In genomic region chr12:72432209-72432608, GRCm38 (mm10) we compare ENCODE assay signal across 18 mouse cellular contexts. TPM values are rescaled to one million over a fixed set of nuclear protein-coding genes. Genes with fewer than 3 reads are reported as not detected.
DNase-seq lines count a peak whose midpoint lies in the region; ATAC-seq and TF ChIP-seq lines count a peak whose summit lies in the region.
"Had no signal": no experiment of that assay in that cellular context is flagged by ENCODE, and none has a peak within 500 bp of the region (broad histone marks: within the 10 kb centered on the region; RNA-seq: fewer than 3 reads in every experiment).

No protein-coding gene starts in this region.

- H3K9ac ChIP-seq in hindbrain, postnatal 0 days (replicated peaks; ENCODE audit: low read length), result no peak overlapping the region
- H3K9ac ChIP-seq in lung, postnatal 0 days (replicated peaks; ENCODE audit: low read depth), result no peak overlapping the region
- H3K9ac ChIP-seq: forebrain, embryonic 13.5 days; heart, embryonic 15.5 days; hindbrain, embryonic 14.5 days; lung, embryonic 15.5 days had no signal

- ATAC-seq in hindbrain, postnatal 0 days, result no peak
- no peak for ATAC-seq in lung, postnatal 0 days
- ATAC-seq: forebrain, embryonic 13.5 days had no signal

- 73% methylated on average over 4 of the region's 4 CpGs for WGBS in hindbrain, postnatal 0 days
- 91% methylated on average over 4 of the region's 4 CpGs for WGBS in hindbrain, embryonic 10.5 days
- WGBS in lung, postnatal 0 days, result 67% methylated on average over 4 of the region's 4 CpGs

- H3K4me2 ChIP-seq in hindbrain, postnatal 0 days (ENCODE audit: low read depth, low read length), result no peak overlapping the region
- H3K4me2 ChIP-seq in lung, postnatal 0 days (replicated peaks; ENCODE audit: low read depth, low read length), result no peak overlapping the region
- H3K4me2 ChIP-seq: forebrain, embryonic 13.5 days; heart, embryonic 15.5 days; hindbrain, embryonic 14.5 days; lung, embryonic 15.5 days had no signal

- H3K27ac ChIP-seq in hindbrain, postnatal 0 days, result no peak overlapping the region
- no peak overlapping the region for H3K27ac ChIP-seq in hindbrain, embryonic 10.5 days
- H3K27ac ChIP-seq in lung, postnatal 0 days (ENCODE audit: low read length), result no peak overlapping the region
- H3K27ac ChIP-seq: forebrain, embryonic 13.5 days; hindbrain, embryonic 14.5 days had no signal

- H3K4me3 ChIP-seq in hindbrain, postnatal 0 days (ENCODE audit: low read length), result no peak overlapping the region
- no peak overlapping the region for H3K4me3 ChIP-seq in hindbrain, embryonic 10.5 days
- no peak overlapping the region for H3K4me3 ChIP-seq in lung, postnatal 0 days (ENCODE audit: low read depth, low read length)
- H3K4me3 ChIP-seq: forebrain, embryonic 13.5 days; heart, embryonic 15.5 days; lung, embryonic 15.5 days; megakaryocyte, embryonic 14.5 days had no signal

- no peak for TF ChIP-seq EP300 in lung, postnatal 0 days (IDR thresholded peaks at IDR 0.05)

- H3K9me3 ChIP-seq in hindbrain, postnatal 0 days (ENCODE audit: low read length), result no peaks in the 10 kb centered on the region
- no peaks in the 10 kb centered on the region for H3K9me3 ChIP-seq in hindbrain, embryonic 10.5 days
- no peaks in the 10 kb centered on the region for H3K9me3 ChIP-seq in lung, postnatal 0 days (ENCODE audit: low read length)
- H3K9me3 ChIP-seq: forebrain, embryonic 13.5 days; heart, embryonic 15.5 days; lung, embryonic 15.5 days; megakaryocyte, embryonic 14.5 days had no signal

- peak; percentile 59 for TF ChIP-seq CTCF in hindbrain, postnatal 0 days (IDR thresholded peaks at IDR 0.05; ENCODE audit: low read depth)
- TF ChIP-seq CTCF in lung, postnatal 0 days (IDR thresholded peaks at IDR 0.05), result peak; percentile 41

- no peaks in the 10 kb centered on the region for H3K36me3 ChIP-seq in hindbrain, postnatal 0 days (ENCODE audit: insufficient read depth, low read length)
- H3K36me3 ChIP-seq in hindbrain, embryonic 10.5 days, result no peaks in the 10 kb centered on the region
- H3K36me3 ChIP-seq in lung, postnatal 0 days (ENCODE audit: insufficient read depth, low read length), result no peaks in the 10 kb centered on the region
- H3K36me3 ChIP-seq: heart, embryonic 15.5 days; lung, embryonic 15.5 days had no signal

- no peaks in the 10 kb centered on the region for H3K27me3 ChIP-seq in hindbrain, postnatal 0 days (ENCODE audit: insufficient read depth, low read length)
- H3K27me3 ChIP-seq in hindbrain, embryonic 10.5 days (ENCODE audit: insufficient read depth, poor library complexity, severe bottlenecking), result no peaks in the 10 kb centered on the region
- no peaks in the 10 kb centered on the region for H3K27me3 ChIP-seq in lung, postnatal 0 days (replicated peaks; ENCODE audit: insufficient read depth, low read length)
- H3K27me3 ChIP-seq: heart, embryonic 15.5 days; lung, embryonic 15.5 days had no signal

- 0 out of 2 replicates have a peak, but pooled peaks cover 3% of the 10 kb centered on the region for H3K4me1 ChIP-seq in hindbrain, postnatal 0 days (ENCODE audit: insufficient read depth, low read length)
- no peaks in the 10 kb centered on the region; the same call in 1 of the 2 replicates for H3K4me1 ChIP-seq in hindbrain, embryonic 10.5 days (replicated peaks)
- no peaks in the 10 kb centered on the region for H3K4me1 ChIP-seq in lung, postnatal 0 days (ENCODE audit: insufficient read depth, low read depth, low read length)
- H3K4me1 ChIP-seq: heart, embryonic 15.5 days; megakaryocyte, embryonic 14.5 days had no signal

- DNase-seq in adrenal gland, postnatal 14 days, result peak; percentile 9
- DNase-seq in adrenal gland, postnatal 25 days, result no peak
- DNase-seq in hindbrain, postnatal 0 days (ENCODE audit: low spot score), result peak; percentile 59
- no peak for DNase-seq in hindbrain, embryonic 10.5 days (ENCODE audit: low spot score)
- no peak for DNase-seq in lung, postnatal 0 days (ENCODE audit: low spot score)
- DNase-seq in lung, postnatal 25 days (ENCODE audit: low spot score), result no peak
- peak; percentile 27 for DNase-seq in retina, postnatal 1 day
- no peak for DNase-seq in right cerebral cortex, postnatal 4 days
- DNase-seq: adrenal gland, adult 8-10 months; embryo, embryonic 11 days; kidney, adult 18-20 months had no signal

RNA-seq across cellular contexts. Expression of gene Lrrc9, which starts 9.5 kb away (rescaled TPM):
- 2.9 and 4.4 TPM in 2 replicates for total RNA-seq in adrenal gland, postnatal 14 days (2021)
- 9.6 and 10.2 TPM in 2 replicates for total RNA-seq in adrenal gland, postnatal 25 days (2021)
- total RNA-seq in hindbrain, postnatal 0 days (2014; rRNA removed), result 3.1 and 3.7 TPM in 2 replicates
- 2.9 and 3.8 TPM in 2 replicates for polyA plus RNA-seq in hindbrain, postnatal 0 days (2015; fragmentation: Nextera tagmentation; extraction: Ambion mirVana)
- polyA plus RNA-seq in hindbrain, embryonic 10.5 days (2016; fragmentation: Nextera tagmentation; extraction: Ambion mirVana), result 0.97 and 2.1 TPM in 2 replicates
- 0.95 and 1.2 TPM in 2 replicates for polyA plus RNA-seq in lung, postnatal 0 days (2015; fragmentation: Nextera tagmentation; extraction: Ambion mirVana)
- polyA plus RNA-seq: liver, adult 2 months had no signal

RNA-seq across cellular contexts. Expression of gene Rtn1, which starts 23.4 kb away (rescaled TPM):
- total RNA-seq in adrenal gland, postnatal 14 days (2021), result 19.1 and 37.3 TPM in 2 replicates
- total RNA-seq in adrenal gland, postnatal 25 days (2021), result 14.0 and 19.9 TPM in 2 replicates
- 1,721 and 1,894 TPM in 2 replicates for total RNA-seq in hindbrain, postnatal 0 days (2014; rRNA removed)
- 3,263 and 3,445 TPM in 2 replicates for polyA plus RNA-seq in hindbrain, postnatal 0 days (2015; fragmentation: Nextera tagmentation; extraction: Ambion mirVana)
- 162 and 390 TPM in 2 replicates for polyA plus RNA-seq in hindbrain, embryonic 10.5 days (2016; fragmentation: Nextera tagmentation; extraction: Ambion mirVana)
- polyA plus RNA-seq in lung, postnatal 0 days (2015; fragmentation: Nextera tagmentation; extraction: Ambion mirVana), result 12.2 and 13.4 TPM in 2 replicates
- total RNA-seq: granulocyte monocyte progenitor cell, adult 5-6 weeks had no signal

Comparison
In these comparisons a context has a peak if more than half of its experiments do, and no peak if none do; other contexts are left out.
1. DNase-seq: peak in adrenal gland, postnatal 14 days (single experiment), hindbrain, postnatal 0 days (single experiment) and retina, postnatal 1 day (single experiment); none in adrenal gland, postnatal 25 days (single experiment), hindbrain, embryonic 10.5 days (single experiment), lung, postnatal 0 days (single experiment), lung, postnatal 25 days (single experiment) and right cerebral cortex, postnatal 4 days (single experiment).
2. RNA of gene Rtn1, which starts 23.4 kb away (total RNA-seq): 1,721 to 1,894 TPM in hindbrain, postnatal 0 days; 14.0 to 19.9 TPM in adrenal gland, postnatal 25 days and 19.1 to 37.3 TPM in adrenal gland, postnatal 14 days; every median in the first group is over 10 times any median in the second.